Mouse (Mus musculus) cerebellum, adult 11-12 months (tissue): ENCODE results near the gene Cd47.

Experiments
- DNase-seq: peaks from one replicate; pipeline ENCODE4 v3.0.0; 2022

The Cd47 gene

DNA sequence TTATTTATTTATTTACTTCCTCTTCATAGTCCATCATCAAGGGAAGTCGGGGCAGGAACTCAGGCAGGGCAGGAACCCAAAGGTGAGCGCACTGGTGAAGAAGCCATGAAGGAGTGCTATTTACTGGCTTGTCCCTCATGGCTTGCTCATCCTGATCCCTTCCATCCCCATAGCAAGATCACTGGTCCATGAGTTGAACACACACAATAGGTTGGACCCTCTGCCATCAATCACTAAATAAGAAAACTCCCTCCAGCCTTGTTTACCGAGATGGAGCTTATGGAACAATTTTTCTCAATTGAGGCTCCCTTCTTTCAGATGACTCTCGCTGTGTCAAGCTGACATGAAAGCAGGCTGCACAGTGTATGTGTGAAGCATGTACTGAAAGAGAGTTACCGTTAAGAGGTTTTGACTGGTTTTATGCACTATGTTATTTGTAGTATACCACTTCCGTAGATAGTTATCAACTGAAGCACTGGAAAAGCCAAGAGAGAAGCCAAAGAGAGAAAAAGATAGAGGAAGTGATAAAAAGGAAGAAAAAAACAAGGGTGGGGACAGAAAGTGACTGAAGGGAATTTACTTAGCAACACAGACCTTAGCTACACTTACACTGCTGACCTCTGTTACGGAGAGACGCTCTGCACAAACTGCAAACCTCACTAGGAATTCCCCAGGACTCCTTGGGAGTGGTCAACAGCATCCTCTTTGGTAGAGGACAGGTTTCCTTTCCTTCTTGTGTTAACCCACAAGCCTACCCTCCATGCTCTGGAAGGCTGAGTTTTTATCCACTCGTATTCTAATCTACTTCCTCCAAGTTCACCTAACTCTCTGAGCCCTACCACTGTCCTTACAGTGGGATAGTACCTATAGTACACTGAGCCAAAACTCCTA is 9.5 kb upstream of the Cd47 start:
- DNase-seq: no peak

DNA sequence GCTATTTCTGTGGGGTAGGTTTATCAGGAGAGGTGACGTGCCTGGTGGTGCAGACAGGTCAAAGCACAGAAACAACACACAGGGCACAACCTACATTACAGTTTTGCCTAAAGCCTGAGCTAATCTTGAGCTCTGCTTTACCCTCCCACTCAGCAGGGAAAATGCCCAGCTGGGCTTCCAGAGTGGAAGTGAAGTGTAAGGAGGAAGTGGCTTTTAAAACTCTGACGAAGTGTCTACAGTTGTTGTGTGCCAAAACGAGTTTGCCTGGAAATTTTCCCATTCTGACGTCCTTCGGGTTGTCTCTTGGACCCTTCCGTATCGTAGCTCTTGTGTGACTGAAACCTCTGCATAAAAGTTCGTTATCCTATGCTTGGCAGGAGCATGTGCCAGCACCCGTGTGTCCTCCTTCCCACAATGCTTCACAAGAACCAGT is 7.9 kb upstream of the Cd47 start:
- DNase-seq: no peak

DNA sequence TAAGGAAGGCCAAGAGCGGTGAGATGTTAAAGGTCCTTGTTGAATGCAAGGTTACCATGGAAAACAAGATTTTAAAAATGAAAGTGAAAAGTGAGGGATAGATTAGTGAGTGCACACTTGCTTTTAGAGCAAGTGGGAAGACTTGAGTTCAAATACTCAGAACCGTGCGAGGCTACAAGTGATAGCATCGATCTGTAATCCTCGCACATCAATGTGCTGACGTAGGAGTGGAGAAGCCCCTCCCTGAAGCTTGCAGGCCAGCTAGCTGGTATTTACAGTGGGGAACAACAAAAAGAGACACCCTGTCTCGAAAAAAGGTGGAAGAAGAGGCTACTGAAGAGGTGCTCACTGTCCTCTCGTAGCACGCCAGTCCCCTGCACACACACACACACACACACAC is 6.7 kb upstream of the Cd47 start:
- no peak for DNase-seq

DNA sequence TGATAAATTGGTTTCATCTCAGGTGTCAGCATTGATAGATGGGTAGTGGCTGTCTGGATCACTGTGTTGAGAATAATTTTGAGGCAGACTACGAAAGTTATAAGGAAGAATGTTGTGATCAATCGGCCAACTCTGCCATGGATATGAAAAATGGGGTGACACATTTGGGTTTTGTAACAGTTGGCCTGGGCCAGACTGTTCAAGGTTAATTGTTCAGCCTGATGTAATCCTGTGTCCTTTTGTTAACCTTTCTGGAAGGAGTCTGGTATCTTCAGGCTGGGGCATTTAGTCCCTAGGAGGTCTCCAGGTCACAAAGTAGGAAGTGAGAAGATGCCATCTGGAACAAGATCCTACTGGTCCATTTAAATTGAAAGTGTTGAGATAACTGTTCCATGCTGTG is 4.1 kb upstream of the Cd47 start:
- DNase-seq: no peak

DNA sequence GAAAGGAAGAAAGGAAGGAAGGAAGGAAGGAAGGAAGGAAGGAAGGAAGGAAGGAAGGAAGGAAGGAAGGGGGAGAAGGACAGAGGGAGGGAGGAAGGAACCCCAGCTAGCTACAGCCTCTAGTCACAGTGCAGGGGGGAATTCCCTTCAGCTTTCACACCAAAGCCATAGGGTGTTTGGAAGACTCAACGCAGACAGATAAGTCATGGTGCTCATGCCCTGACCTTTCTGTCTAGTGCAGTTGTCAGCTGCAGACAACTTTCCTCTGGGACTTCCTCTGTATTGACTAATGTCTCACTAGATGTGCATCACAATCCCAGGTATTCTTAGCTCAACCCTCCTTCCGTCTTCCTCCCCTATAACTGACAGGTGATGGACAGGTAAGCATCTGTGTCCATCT is 3.4 kb upstream of the Cd47 start:
- DNase-seq: no peak

DNA sequence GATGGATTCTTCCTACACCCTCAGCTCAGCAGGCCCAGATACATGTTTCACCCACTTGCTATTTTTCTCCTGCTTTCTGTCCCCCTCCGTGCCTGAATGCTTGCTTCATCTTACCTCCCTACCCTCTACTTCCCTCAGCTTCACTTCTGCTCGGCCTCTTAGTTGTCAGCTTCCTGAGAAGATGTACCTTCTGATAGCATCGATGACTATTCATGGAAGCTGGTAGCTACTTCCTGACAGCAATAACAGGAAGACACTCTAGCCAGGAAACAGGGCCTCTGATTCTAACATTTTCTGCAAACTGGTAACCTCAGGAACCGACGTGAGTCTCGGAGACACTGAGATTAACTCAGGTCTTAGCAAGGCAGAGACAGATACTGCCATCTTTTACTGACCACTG is 1.5 kb upstream of the Cd47 start:
- DNase-seq: no peak

DNA sequence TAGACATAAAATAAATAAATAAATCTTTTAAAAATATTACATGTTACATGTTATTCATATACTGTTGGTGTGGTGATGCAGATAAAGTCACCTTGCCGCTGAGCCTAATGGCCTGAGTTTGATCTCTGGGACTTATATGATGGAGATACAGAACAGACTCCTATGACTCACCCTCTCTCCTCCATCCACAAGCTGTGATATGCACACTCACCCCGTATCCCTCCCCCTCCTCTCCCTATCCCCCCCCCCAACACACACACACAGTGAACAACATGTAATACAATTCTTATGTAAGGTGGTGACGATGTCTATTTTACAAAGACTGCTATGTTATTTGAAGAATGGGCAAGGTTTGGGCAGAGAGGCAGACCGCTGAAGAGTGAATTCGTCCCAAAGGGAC is 663 bp downstream of the Cd47 start:
- DNase-seq: no peak

DNA sequence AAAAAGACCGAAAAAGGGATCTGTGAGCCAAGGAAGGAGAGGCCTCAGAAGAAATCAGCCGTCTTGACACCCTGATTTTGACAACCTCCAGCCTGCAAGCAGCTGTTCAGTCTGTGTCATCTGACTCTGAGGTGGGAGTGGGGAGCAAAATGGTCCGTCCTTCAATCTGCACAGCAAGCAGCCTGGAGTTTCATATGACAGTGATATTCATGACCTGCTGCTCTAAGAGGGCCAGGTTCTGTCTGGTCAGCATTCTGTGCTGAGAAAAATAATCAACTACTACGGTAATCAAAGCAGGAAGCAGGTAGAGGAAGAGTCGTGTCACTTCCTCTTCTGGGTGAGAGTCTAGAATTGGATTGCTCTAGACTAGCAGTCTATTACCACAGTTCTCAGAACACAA is 1.1 kb downstream of the Cd47 start:
- DNase-seq: no peak

DNA sequence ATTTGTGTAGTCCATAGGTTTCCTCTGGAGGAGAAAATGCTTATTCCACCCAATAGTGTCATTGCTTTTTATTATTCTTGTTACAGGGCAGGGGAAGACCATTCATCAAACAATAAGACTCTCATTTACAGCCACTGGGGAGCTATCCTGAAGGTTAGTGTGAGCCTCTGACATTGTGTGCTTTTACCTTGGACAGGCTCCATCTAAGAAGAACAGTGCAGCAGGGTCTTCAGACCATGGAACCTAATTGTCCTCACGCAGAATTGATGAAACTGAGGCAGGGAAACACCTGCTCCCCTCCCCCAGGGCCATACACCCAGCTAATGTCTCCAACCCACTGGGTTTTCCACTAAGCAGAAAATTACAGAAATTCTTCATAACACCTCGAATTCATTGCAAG is 2.7 kb downstream of the Cd47 start:
- DNase-seq: no peak

DNA sequence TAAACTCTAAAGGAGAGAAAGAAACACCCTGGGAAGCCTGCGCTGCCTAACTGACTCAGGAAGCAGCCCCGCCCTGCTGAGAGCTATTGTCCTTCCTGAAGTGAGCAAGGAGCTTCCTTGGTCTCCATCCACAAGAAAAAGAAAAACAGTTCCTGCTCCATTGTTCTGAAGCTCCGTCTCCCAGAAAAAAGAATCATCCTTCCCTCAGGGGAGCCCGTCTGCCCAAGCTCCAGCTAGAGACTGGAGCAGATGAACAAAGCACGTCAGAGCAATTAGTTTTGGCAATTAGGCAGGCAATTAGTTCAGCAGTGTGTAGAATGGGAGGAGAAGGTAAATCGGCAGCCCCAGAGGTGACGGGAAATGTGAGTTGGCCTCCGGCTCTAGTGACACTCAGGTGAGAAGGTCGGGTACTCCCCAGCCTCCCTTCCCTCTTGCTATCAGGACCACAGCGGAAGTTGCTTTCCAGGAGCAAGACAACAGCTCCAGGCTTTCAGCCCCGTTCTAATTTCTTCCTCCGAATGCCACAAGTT is 3.7 kb downstream of the Cd47 start:
- no peak for DNase-seq

DNA sequence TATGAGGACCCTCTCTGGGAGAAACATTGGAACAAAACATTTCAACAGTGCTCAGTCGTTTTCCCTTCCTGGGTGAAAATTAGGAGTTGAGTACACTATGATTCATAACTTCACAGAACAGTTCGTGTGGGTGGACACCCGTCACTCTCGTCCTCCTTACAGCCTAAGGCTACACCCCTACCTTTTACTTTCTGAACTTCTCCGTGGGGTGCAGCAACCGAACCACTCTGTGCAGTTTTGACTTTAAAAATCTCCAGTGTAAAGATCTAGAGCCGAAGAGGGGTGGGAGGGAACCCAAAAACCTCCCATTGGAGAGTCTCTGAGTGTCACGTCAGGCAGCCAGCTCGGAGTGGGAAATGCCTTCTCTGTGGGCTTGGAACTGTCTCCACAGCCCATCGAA is 6.6 kb downstream of the Cd47 start:
- no peak for DNase-seq

DNA sequence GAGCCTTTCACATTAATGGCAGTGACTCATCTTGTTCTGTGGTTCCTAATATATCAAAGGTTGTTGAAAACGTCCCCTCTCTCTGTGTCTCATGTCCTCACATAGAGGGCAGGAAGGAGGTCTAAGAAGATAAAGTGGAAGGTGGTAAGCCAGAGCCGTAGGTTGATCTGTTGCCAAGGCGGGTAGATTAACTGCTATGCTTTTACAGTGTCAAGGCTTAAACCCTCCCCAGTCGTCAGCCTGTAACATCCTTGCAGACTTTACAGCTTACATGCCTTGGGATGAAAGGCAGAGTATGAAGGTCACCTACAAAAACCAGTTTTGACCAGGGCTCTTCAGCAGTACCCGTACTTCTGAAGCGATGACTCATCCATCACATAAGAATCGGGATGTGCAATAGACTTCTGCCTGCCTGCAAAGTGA is 7.1 kb downstream of the Cd47 start:
- no peak for DNase-seq

DNA sequence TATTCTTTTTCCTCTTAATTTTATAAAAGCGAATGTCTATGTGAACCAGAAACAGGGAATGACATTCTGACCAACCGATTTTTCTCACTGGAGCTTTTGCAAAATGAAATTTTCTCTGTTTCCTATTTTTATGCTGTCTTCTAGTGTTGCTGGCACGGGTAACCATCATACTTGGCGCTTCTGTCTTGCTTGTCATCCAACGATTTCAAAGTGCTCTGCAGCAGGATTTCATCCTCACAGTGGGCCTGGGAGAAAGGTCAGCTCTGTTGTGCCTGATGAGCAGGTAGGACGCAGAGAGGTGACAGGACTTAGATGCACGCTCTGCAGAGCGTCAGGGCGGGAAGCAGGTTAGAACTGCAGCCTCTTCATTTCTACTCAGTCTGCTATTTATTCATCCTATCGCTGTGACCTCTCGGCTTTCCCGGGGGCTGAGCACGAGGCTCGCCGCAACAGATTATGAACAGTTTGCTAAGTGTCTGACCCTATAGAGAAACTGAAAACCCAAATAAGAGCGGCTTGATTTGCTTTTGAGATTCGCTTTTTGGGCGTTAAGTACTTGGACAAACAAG is 7.6 kb downstream of the Cd47 start:
- DNase-seq: no peak

DNA sequence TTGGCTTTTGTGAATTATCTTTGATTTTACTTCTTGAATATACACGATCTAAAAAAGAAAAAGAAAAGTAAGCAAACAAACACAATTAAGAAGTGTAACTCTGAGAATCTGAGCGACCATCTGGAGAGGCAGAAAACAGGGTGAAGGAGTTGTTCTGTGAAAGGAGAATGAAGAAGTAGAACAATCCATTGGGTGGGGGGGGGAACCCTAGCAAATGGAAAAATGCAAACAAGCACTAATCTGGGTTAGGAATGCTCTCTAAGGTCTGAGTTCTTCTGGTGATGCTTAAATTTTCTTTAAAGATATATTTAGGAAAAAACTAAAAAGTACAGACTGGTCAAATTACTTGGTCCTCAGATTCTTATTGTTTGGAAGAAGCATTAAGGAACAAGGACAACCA is 11.6 kb downstream of the Cd47 start:
- no peak for DNase-seq

DNA sequence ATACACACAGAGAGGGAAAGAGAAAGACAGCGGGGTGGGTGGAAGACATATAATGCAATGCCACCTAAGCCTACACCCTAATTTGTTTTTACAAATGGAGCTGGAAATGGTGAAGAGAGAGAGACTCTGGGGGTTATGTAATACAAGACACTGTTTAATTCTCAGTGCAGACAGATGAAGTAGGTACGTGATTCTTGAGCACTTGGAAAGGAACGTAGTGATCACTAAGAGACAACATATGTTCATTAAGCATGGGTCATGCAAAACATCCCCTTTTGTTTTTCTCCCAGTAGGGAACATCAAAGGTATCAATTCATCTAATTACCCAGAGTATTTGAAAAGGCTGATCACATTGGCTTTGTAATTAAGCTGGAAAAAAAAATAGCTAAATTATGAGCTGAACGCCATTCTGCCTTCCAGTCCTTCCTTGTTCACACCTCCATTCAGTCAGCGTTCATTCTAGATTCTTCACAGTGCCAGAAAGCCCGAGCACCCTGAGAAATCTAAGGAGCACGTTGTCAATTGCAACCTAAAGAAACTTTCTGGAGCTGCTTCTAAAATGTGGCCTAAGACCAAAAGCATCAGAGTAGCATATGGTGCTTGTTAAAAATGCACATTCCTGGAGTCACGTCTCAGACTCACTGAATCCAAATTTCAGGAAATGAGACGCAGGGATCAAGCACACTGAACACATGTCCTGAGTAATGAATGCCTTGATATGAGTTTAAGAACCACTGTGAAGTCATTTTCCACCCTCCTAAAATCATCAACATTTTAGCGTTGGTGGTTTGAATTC is 12.7 kb downstream of the Cd47 start:
- DNase-seq: no peak

DNA sequence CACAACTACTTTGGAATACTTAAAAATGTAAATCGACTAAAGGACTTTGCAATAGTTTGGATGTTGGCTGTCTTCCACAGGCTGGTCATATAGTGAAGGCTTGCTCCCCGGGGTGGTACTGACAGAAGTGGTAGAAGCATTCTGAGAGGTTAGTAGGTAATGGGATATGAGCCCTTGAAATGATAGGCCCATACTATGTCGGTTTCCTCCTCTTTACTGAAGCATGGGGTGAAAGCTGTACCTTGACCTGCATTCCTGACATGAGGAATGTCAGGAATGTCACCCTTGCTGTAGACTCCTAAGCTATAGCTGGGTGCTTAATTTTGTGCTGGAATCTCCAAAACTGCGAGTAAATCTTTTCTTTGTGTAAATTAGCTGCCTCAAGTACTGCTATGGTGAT is 14.1 kb downstream of the Cd47 start:
- DNase-seq: no peak

DNA sequence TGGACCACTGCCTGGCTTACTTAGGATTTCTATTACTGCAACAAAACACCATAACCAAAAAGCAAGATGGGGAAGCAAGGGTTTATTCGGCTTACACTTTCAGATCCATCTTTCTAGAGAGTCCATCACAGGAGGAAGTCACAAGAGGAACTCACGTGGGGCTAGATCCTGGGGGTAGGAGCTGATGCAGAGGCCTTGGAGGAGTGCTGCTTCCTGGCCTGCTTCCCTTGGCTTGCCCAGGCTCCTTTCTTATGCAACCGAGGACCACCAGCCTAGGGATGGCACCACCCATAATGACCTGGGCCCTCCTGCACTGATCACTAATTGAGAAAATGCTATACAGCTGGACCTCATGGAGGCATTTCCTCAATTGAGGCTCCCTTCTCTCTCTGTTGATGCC is 16.6 kb downstream of the Cd47 start:
- DNase-seq: no peak

DNA sequence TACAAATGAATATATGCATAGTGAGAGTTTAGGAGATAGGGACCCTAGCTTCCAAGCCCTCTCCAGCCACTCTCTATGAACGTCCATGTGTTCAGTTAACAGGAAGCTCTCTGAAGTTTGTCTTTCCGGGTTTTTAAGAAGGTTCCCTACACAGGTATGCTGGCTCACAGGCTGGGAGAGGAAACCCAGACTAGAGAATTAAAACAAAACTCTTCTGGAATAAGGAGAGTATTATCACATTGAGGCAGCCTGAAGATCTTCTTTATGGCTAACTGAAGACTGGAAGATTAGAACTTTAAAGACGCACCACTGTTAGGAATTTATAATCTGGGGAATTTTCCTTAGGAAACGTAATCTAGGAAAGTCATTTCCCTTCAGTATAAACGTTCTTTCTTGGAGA is 17.8 kb downstream of the Cd47 start:
- DNase-seq: no peak

DNA sequence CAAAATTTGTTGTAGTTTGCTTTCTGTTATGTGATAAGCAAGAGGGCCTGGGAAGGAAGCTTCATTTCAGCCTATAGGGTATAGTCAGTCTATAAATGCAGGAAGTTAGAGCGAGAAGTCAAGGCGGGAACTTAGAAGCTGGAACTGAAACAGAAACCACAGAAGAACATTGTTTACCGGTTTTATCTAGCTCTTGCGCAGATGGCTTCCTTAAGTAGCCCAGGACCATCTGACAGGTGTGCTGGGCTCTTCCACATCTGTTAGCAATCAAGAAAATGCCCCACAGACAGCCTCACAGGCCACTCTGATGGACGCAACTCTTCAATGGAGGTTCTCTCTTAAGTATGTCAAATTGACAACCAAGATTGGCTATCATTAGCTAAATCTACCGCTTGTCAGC is 18.3 kb downstream of the Cd47 start:
- no peak for DNase-seq

DNA sequence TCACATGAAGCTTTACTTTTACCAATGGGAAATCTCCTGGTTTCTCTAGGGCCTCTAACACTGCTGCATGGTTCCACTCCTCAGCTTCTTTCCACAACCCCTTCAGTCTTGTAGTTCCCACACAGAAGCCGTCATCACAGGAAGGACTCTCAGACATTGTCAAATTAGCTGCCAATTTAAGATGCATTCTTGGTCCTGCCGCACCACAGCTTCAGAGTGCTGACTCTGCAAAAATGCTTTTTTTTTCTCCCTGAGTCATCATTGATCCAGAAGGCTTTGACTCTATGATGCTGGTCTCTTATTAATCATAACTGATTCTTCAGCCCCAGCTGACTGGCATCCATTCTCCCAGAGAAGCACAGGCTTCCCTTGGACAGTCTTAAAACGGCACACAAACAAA is 19.2 kb downstream of the Cd47 start:
- DNase-seq: no peak

DNA sequence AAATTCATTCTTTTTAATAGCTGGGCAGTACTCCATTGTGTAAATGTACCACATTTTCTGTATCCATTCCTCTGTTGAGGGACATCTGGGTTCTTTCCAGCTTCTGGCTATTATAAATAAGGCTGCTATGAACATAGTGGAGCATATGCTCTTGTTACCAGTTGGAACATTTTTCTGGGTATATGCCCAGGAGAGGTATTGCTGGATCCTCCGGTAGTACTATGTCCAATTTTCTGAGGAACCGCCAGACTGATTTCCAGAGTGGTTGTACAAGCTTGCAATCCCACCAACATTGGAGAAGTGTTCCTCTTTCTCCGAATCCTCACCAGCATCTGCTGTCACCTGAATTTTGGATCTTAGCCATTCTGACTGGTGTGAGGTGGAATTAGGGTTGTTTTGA is 30.6 kb downstream of the Cd47 start:
- DNase-seq: peak; percentile 57

DNA sequence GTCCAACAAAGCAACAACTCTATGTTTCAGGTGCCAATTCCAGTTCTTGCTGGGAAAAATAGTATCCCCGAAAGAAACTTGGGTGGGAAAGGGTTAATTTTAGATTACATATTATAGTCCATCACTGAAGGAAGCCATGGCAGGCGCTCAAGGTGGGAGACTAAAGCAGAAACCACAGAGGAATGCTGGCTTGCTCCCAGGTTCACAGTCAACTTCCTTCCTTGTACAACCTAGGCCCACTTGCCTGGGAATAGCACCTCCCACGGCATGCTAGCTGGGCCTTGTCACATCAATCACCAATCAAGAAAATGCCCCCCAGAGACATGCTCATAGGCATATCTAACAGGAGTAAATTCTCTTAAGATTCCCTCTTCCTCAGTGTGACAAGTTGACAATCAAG is 32.0 kb downstream of the Cd47 start:
- DNase-seq: no peak

DNA sequence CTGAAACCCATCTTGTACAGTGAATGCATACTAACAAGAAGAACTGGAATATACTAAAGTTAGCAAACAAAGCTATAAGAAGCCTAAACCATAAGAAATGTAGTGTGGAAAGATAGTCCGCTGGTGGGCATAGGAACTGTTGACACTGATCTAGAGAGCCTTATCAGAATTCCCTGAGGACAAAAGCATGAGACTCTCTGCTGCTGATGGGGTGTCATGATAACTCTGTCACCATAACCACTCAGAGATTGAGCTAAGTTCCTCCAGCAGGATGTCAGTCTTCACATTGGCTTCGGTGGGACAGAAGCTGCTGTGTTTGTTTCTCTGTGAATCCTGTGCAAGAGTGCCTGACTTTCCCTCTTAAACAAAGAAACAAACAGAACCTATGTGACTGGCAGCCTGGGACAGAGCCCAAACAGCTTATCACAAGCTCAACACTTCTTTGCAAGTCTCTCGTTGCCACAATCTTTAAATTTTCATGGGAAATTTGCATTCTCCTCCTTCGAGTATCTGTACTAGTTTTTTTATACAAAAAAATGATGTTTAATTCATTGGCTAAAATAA is 33.9 kb downstream of the Cd47 start:
- no peak for DNase-seq
